Mouse (Mus musculus) ZHBTc4 (cell line): ENCODE results near the gene Mlip.

ENCODE experiments used
- DNase-seq: peaks from one replicate; pipeline ENCODE4 v3.0.0-alpha.2; 2011; ENCODE audit warnings: low read depth, low spot score

Gene Mlip

GRCm38 (mm10) chr9:77353942-77354341 is 1.2 kb upstream of the Mlip start:
- DNase-seq, result peak; percentile 14

GRCm38 (mm10) chr9:77347704-77348103 is 5.1 kb downstream of the Mlip start:
- no peak for DNase-seq

GRCm38 (mm10) chr9:77344318-77344717 is 8.5 kb downstream of the Mlip start:
- DNase-seq, result no peak

GRCm38 (mm10) chr9:77340159-77340862 is 12.5 kb downstream of the Mlip start:
- no peak for DNase-seq

- DNase-seq, result no peak
Measured at GRCm38 (mm10) chr9:77339571-77340148, 13.1 kb downstream of the Mlip start.

GRCm38 (mm10) chr9:77335370-77335769 is 17.4 kb downstream of the Mlip start:
- no peak for DNase-seq

GRCm38 (mm10) chr9:77318346-77318745 is 34.4 kb downstream of the Mlip start:
- no peak for DNase-seq

GRCm38 (mm10) chr9:77310548-77310947 is 42.2 kb downstream of the Mlip start:
- no peak for DNase-seq

- no peak for DNase-seq
Measured at GRCm38 (mm10) chr9:77305417-77305816, 47.4 kb downstream of the Mlip start.

- no peak for DNase-seq
Measured at GRCm38 (mm10) chr9:77302340-77302739, 50.4 kb downstream of the Mlip start.

GRCm38 (mm10) chr9:77287958-77288357 is 64.8 kb downstream of the Mlip start:
- DNase-seq, result no peak

- DNase-seq, result no peak
Measured at GRCm38 (mm10) chr9:77279371-77279770, 73.4 kb downstream of the Mlip start.

- DNase-seq, result no peak
Measured at GRCm38 (mm10) chr9:77278055-77278454, 74.7 kb downstream of the Mlip start.

GRCm38 (mm10) chr9:77277270-77277669 is 75.5 kb downstream of the Mlip start:
- no peak for DNase-seq

GRCm38 (mm10) chr9:77276451-77277154 is 76.2 kb downstream of the Mlip start:
- DNase-seq, result no peak

- no peak for DNase-seq
Measured at GRCm38 (mm10) chr9:77272727-77273126, 80.0 kb downstream of the Mlip start.

- DNase-seq, result no peak
Measured at GRCm38 (mm10) chr9:77265268-77266017, 87.3 kb downstream of the Mlip start.

- no peak for DNase-seq
Measured at GRCm38 (mm10) chr9:77259052-77259451, 93.7 kb downstream of the Mlip start.

- DNase-seq, result no peak
Measured at GRCm38 (mm10) chr9:77258265-77258664, 94.5 kb downstream of the Mlip start.

GRCm38 (mm10) chr9:77254514-77254913 is 98.3 kb downstream of the Mlip start:
- no peak for DNase-seq

- no peak for DNase-seq
Measured at GRCm38 (mm10) chr9:77252761-77253160, 100.0 kb downstream of the Mlip start.

GRCm38 (mm10) chr9:77252134-77252533 is 100.6 kb downstream of the Mlip start:
- no peak for DNase-seq
